Mouse (Mus musculus) ES-CJ7 (cell line): ENCODE data around the gene Ranbp17.

Source experiments
- DNase-seq: peaks from one replicate; pipeline ENCODE4 v3.0.0; 2011; ENCODE audit warnings: low read depth, low spot score

Gene Ranbp17

DNA sequence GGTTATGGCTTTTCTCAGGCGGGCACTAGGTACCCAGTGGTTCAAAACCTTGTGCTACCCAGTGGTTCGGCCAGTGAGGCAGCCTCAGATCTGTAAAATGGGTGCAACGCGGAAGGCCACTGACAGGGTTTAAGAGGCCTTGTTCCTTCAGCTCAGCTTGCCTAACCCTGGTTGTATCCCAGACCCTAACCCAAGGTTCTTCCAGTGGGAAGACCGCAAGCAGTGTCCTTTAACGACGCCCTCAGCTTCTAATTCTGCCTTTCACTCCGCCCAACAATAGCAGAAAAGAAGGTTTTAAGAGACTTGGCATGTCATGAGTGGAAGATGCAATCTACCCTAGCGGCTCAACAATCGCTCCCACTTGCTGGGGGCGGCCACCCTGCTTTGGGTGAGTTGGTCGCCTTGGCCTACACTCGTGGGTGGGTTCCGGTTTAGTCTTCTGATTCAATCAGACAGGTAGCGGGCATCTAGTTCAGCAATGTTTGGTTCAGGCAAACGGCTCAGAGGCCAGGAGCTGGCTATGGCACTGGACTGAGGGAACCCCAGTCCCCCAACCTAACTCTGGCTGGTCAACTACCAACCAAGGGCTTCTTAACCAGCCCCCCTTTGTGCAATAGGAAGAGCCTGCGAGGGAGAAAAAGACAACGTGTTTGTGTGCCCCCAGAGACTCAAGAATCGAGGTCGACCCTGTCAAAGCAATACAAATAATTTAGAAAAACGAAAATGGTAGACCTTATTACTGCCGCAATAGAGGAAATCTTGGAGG is 315.0 kb downstream of the Ranbp17 start:
- DNase-seq = no peak

GRCm38 (mm10) chr11:33197673-33198072 is 315.9 kb downstream of the Ranbp17 start:
- DNase-seq = no peak

- DNase-seq = no peak
Measured at GRCm38 (mm10) chr11:33197133-33197514, 316.4 kb downstream of the Ranbp17 start.

- no peak for DNase-seq
Measured at GRCm38 (mm10) chr11:33196447-33197132, 317.0 kb downstream of the Ranbp17 start.

GRCm38 (mm10) chr11:33195531-33196446 is 317.8 kb downstream of the Ranbp17 start:
- DNase-seq = no peak

- no peak for DNase-seq
Measured at GRCm38 (mm10) chr11:33195061-33195460, 318.5 kb downstream of the Ranbp17 start.

- DNase-seq = peak; percentile 71
Measured at GRCm38 (mm10) chr11:33193695-33194094, 319.9 kb downstream of the Ranbp17 start.

GRCm38 (mm10) chr11:33181804-33182203 is 331.7 kb downstream of the Ranbp17 start:
- no peak for DNase-seq

GRCm38 (mm10) chr11:33180701-33181116 is 332.8 kb downstream of the Ranbp17 start:
- peak; percentile 62 for DNase-seq

DNA sequence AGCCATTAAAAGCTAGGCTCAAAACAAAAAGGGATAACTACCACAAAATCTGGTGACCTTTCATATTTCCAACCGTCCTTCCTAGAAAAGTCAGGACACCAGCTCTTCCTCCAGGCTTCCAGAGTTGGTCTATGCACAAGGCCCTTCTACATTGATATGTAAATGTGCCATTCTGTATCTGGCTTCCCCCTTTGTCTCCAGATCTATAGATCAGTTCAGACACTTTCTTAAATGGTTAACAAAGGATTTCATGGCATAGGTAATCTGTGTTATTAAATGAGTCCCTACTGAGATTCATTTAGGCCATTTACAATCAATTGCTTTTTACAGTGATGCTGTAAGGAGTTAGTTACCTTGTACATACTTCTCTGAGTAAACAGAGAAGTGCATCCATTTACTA is 333.7 kb downstream of the Ranbp17 start:
- DNase-seq = peak; percentile 68

DNA sequence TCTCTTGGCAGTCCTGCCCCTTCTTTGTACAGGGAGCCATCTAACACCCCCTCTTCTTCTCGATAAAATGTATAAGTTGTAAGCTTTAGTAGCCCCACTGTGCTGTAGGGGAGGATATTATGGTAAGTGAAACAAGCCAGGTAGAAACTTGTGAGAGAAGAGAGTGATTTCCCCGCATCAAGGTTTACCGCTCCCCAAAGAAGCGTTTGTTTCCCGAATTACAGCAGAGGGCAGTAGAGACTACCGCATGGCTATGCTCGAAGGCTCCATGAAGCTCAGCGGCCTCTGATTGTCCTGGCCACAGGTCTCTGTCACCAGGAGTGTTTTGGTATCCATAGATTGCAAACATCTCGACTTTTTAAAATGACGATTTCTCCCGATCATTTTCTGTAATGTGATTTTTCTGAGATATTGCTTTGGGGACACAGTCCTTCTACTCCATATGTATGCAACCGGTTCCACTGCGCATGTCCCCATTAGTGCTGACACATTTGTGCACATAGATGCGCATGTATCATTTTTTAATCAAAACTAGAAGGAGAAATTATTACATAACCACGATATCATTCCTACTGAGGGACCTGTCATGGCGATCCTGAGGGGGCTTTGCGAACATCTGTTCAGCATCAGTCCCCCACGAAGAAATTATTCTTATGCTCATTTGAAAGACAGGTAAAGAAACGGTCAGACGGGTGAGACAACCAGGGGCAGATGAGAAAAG is 336.9 kb downstream of the Ranbp17 start:
- peak; percentile 76 for DNase-seq

DNA sequence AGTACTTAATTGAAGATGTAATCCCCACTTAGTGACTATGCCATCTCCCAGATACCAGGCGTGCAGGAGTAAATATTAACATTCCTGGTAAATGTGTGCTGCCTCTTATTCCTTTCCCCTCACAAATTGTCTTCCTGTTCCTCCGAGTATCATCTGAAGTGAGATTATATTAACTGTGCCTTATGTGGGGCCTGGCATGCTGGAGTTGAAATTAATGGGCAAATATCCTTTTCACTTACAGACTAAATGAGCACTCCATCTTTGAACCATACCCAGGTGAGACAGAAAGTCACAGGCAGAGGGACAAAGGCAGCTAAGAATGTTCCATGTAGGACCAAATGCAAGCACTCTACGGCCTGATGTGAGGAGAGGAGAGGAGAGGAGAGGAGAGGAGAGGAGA is 337.8 kb downstream of the Ranbp17 start:
- DNase-seq = no peak

GRCm38 (mm10) chr11:33170489-33170888 is 343.1 kb downstream of the Ranbp17 start:
- peak; percentile 81 for DNase-seq

GRCm38 (mm10) chr11:33162998-33163506 is 350.5 kb downstream of the Ranbp17 start, which contains the start of gene Npm1:
Gene Npm1 (minus strand): TSS chr11:33163206.
- peak; percentile 100 for DNase-seq

DNA sequence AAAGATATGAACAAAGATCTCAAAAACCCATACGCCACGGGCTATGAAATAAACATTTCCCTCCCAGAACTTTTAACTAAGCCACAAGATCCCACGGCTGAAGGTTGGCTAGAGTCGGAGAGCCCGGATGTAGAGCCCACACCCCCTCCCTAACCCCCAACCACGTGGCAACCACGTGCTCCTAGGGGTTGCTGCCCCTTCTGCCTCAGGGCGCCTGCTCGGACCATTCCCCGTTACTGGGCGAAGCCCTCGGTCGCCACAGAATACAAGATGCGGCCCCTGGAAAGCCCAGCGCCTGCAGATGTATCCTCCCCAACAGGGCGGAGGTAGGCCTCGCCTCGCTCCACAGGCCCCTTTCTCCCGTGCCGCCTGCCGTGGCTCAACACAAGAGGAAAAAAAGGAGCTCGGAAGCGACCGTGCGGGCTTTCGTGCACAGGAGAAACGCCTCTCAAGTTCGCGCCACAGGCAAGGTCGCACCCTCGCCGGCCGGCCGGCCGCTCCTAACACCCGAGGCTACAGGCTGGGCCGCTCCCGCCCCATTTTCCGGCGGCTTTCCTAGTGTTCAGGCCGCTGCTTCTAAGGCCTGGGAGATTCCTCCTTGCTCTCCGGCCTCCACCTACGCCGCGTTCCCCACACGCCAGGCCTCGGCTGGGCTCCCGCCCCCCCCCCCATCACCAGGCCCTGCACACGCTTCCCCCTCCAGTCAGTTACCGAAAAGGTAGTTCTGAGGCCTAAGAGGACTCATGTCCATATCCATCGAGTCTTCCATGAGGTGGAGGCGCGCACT is 351.1 kb downstream of the Ranbp17 start:
- DNase-seq = peak; percentile 88
